Mouse (Mus musculus): ENCODE results near the gene Nap1l1. TPM values are rescaled to one million over a fixed set of nuclear protein-coding genes. Genes with fewer than 3 reads are reported as not detected.

The Nap1l1 gene
- polyA plus RNA-seq, 1 experiment = not detected

- no peak overlapping the region for H3K4me3 ChIP-seq (ENCODE audit: insufficient read depth, low read depth, low read length)
- 85% methylated on average over 4 of the region's 4 CpGs for WGBS
- H3K27ac ChIP-seq (ENCODE audit: insufficient read depth, low read depth, low read length) = no peak overlapping the region
- TF ChIP-seq POLR2A (IDR thresholded peaks at IDR 0.05; ENCODE audit: insufficient read depth, low read depth, low read length) (no peak), CTCF (IDR thresholded peaks at IDR 0.05; ENCODE audit: insufficient read depth, low read depth, low read length) (no peak)
- H3K4me1 ChIP-seq (ENCODE audit: control insufficient read depth, insufficient read depth, low read length) = peaks cover 13% of the 10 kb centered on the region
Observed at GRCm38 (mm10) chr10:111545648-111546047, 72.6 kb downstream of the Nap1l1 start.

Other genes starting within 250 kb of the Nap1l1 start
- gene Bbs10, start 174.5 kb upstream of the Nap1l1 start, polyA plus RNA-seq (2012; ENCODE audit: insufficient read depth, insufficient read length, low replicate concordance, missing spikeins) = not detected in 2 replicates
- not detected in 2 replicates for gene Phlda1, start 33.1 kb downstream of the Nap1l1 start, polyA plus RNA-seq (2012; ENCODE audit: insufficient read depth, insufficient read length, low replicate concordance, missing spikeins)

Measured in olfactory bulb, adult 2 months (tissue).